Mouse (Mus musculus) MEL (cell line): ENCODE results near the gene Gde1.

ENCODE experiments used
- CTCF ChIP-seq, 3 experiments: IDR thresholded peaks in 2 of 3; conservative IDR thresholded peaks in 1 of 3; 2 replicates each; pipeline ENCODE4 v1.5.1; 2011 to 2012; ENCODE audit warnings: low read length in 3 of 3, low read depth in 2 of 3, mild to moderate bottlenecking in 2 of 3, improper control_type of control experiment in 1 of 3, inconsistent platforms in 1 of 3, mixed read lengths in 1 of 3, moderate library complexity in 1 of 3; ENCODE audit not compliant: control insufficient read depth in 1 of 3, insufficient read depth in 1 of 3, poor library complexity in 1 of 3, severe bottlenecking in 1 of 3
- EP300 ChIP-seq, 2 experiments: IDR thresholded peaks; 2 replicates each; pipeline ENCODE4 v1.6.1; 2011; ENCODE audit warnings: improper control_type of control experiment in 2 of 2, low read length in 2 of 2, low read depth in 1 of 2, mild to moderate bottlenecking in 1 of 2
- POLR2AphosphoS2 ChIP-seq: IDR thresholded peaks from 2 replicates; pipeline ENCODE4 v1.6.1; 2011; ENCODE audit warnings: low read length, improper control_type of control experiment
- POLR2AphosphoS5 ChIP-seq: IDR thresholded peaks from 2 replicates; pipeline ENCODE4 v1.6.1; 2012; ENCODE audit warnings: low read depth, borderline replicate concordance, mild to moderate bottlenecking, inconsistent platforms, low read length, moderate library complexity, mixed read lengths
- ZC3H11A ChIP-seq: IDR thresholded peaks from 2 replicates; pipeline ENCODE4 v1.6.1; 2012; ENCODE audit warnings: low read depth, mild to moderate bottlenecking, inconsistent platforms, low read length, improper control_type of control experiment
- ZKSCAN1 ChIP-seq: IDR thresholded peaks from 2 replicates; pipeline ENCODE4 v1.6.1; 2012; ENCODE audit warnings: low read depth, mild to moderate bottlenecking, inconsistent platforms, low read length, improper control_type of control experiment, moderate library complexity

- TF ChIP-seq ZKSCAN1 (no peak), ZC3H11A (no peak), CTCF (IDR thresholded peaks at IDR 0.05 in 2 of 3, conservative IDR thresholded peaks at IDR 0.05 in 1 of 3; ENCODE audit: control insufficient read depth in 1 of 3, insufficient read depth in 1 of 3, low read depth in 2 of 3, low read length in 3 of 3, poor library complexity in 1 of 3, severe bottlenecking in 1 of 3) (no peak), EP300 (IDR thresholded peaks at IDR 0.05; ENCODE audit: low read depth in 1 of 2, low read length in 2 of 2) (no peak), POLR2AphosphoS2 (no peak), POLR2AphosphoS5 (no peak)
These were observed 19.9 kb upstream of the Gde1 start for GRCm38 (mm10) chr7:118725459-118725858.
